Mouse (Mus musculus) olfactory bulb, adult 2 months (tissue): ENCODE results near the gene Zfp710. TPM values are rescaled to one million over a fixed set of nuclear protein-coding genes. Genes with fewer than 3 reads are reported as not detected.

Experiments used
- H3K27ac ChIP-seq: fragments of 200-500 bp; 2 replicates; pipeline ENCODE4 v1.5.1; 2012; ENCODE audit warnings: low read depth, low read length; ENCODE audit not compliant: insufficient read depth
- H3K4me1 ChIP-seq: fragments of 200-500 bp; 2 replicates; pipeline ENCODE4 v1.6.1; 2012; ENCODE audit warnings: low read length; ENCODE audit not compliant: control insufficient read depth, insufficient read depth
- H3K4me3 ChIP-seq: fragments of 200-500 bp; 2 replicates; pipeline ENCODE4 v1.5.1; 2012; ENCODE audit warnings: mild to moderate bottlenecking, low read depth, low read length, moderate library complexity; ENCODE audit not compliant: insufficient read depth
- CTCF ChIP-seq: fragments of 200-500 bp; IDR thresholded peaks from 2 replicates; pipeline ENCODE4 v1.5.1; 2012; ENCODE audit warnings: low read depth, mild to moderate bottlenecking, low read length, moderate library complexity; ENCODE audit not compliant: insufficient read depth
- POLR2A ChIP-seq: fragments of 200-500 bp; IDR thresholded peaks from 2 replicates; pipeline ENCODE4 v1.6.1; 2012; ENCODE audit warnings: mild to moderate bottlenecking, low read depth, low read length, moderate library complexity; ENCODE audit not compliant: insufficient read depth
- WGBS: fragments of 180-500 bp; shearing (Covaris S2); methylation state at CpG from one replicate; pipeline ENCODE4 v1.1.7; 2018; 5-methylcytosine and 5-hydroxymethylcytosine counted together
- polyA plus RNA-seq: library from polyadenylated mRNA; stranded (reverse); fragments of >200 nt; gene quantifications from 2 replicates; pipeline ENCODE4 v1.2.4, GENCODE M21; 2012; ENCODE audit warnings: low replicate concordance; ENCODE audit not compliant: missing spikeins, insufficient read depth, insufficient read length

Gene Zfp710
- polyA plus RNA-seq, 1 experiment: not detected

GRCm38 (mm10) chr7:80004776-80005554 lies 19.6 kb upstream of the Zfp710 start:
- Histone ChIP-seq H3K27ac (no peak overlapping the region), H3K4me3 (no peak overlapping the region), H3K4me1 (no peaks in the 10 kb centered on the region)
- no peak for TF ChIP-seq CTCF
- no peak for TF ChIP-seq POLR2A
- whole genome bisulfite sequencing: 70% methylated on average over 19 of the region's 20 CpGs

- WGBS: 93% methylated on average over 5 of the region's 5 CpGs
- H3K27ac ChIP-seq: no peak overlapping the region
- TF ChIP-seq POLR2A (no peak), CTCF (no peak)
- H3K4me1 ChIP-seq: no peaks in the 10 kb centered on the region
- H3K4me3 ChIP-seq: no peak overlapping the region
Observed at GRCm38 (mm10) chr7:80010680-80011079, 13.9 kb upstream of the Zfp710 start.

- WGBS: 44% methylated on average over 2 of the region's 2 CpGs
- H3K27ac ChIP-seq: no peak overlapping the region
- no peaks in the 10 kb centered on the region for H3K4me1 ChIP-seq
- H3K4me3 ChIP-seq: no peak overlapping the region
- no peak for TF ChIP-seq CTCF
- no peak for TF ChIP-seq POLR2A
Observed at GRCm38 (mm10) chr7:80011470-80011869, 13.1 kb upstream of the Zfp710 start.

- no peak overlapping the region for H3K27ac ChIP-seq
- 76% methylated on average over 7 of the region's 7 CpGs for WGBS
Observed at GRCm38 (mm10) chr7:80013884-80014550, 10.6 kb upstream of the Zfp710 start.

GRCm38 (mm10) chr7:80014826-80015755 lies 9.5 kb upstream of the Zfp710 start:
- no peaks in the 10 kb centered on the region for H3K4me1 ChIP-seq
- WGBS: 85% methylated on average over 21 of the region's 21 CpGs
- no peak overlapping the region for H3K4me3 ChIP-seq
- H3K27ac ChIP-seq: no peak overlapping the region
- TF ChIP-seq CTCF: no peak
- TF ChIP-seq POLR2A: no peak

More at GRCm38 (mm10) chr7:80013884-80014550, 10.6 kb upstream of the Zfp710 start:
- TF ChIP-seq POLR2A (no peak), CTCF (no peak)
- no peaks in the 10 kb centered on the region for H3K4me1 ChIP-seq
- no peak overlapping the region for H3K4me3 ChIP-seq

GRCm38 (mm10) chr7:80018506-80019452 lies 5.8 kb upstream of the Zfp710 start:
- WGBS: 92% methylated on average over 16 of the region's 17 CpGs
- TF ChIP-seq CTCF: no peak
- TF ChIP-seq POLR2A: no peak
- H3K27ac ChIP-seq: no peak overlapping the region
- H3K4me3 ChIP-seq: no peak overlapping the region
- H3K4me1 ChIP-seq: no peaks in the 10 kb centered on the region

- WGBS: 72% methylated on average over 5 of the region's 5 CpGs
- TF ChIP-seq CTCF (no peak), POLR2A (0 out of 2 replicates have a peak, but pooled peaks have one; percentile 6)
Observed at GRCm38 (mm10) chr7:80023621-80024435, 786 bp upstream of the Zfp710 start.

More at GRCm38 (mm10) chr7:80023621-80024435, 786 bp upstream of the Zfp710 start:
- no peak overlapping the region for H3K4me3 ChIP-seq
- H3K27ac ChIP-seq: no peak overlapping the region
- peaks cover 24% of the 10 kb centered on the region for H3K4me1 ChIP-seq
